9 mouse cellular contexts compared by ENCODE assay signal in the genomic region with DNA sequence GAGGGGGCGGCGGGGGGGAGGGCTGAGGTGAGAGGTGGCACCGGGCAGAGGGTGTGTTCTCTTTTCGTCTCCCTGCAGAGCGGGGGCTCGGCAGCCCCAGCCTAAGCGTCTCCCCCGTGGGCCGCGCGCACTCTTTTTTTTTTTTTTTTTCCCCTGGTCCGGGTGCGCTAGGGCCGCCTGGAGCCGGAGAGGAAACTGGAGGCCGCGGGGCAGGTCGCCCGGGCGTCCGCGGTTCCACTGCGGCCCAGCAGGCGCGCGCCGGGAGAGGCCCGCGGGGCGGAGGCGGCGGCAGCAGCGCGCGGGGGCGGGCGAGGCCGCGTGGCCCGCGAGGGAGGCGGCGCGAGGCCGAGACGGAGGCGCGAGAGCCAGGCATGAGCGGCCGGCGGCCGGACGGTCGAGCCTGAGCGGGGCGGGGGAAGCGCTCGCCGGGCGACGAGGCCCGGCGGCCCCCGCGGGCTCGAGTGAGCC. TPM values are rescaled to one million over a fixed set of nuclear protein-coding genes. Genes with fewer than 3 reads are reported as not detected.
DNase-seq lines count a peak whose midpoint lies in the region; ATAC-seq and TF ChIP-seq lines count a peak whose summit lies in the region.
"Had no signal": no experiment of that assay in that cellular context is flagged by ENCODE, and none has a peak within 500 bp of the region (broad histone marks: within the 10 kb centered on the region; RNA-seq: fewer than 3 reads in every experiment).

No protein-coding gene starts in this region.

- TF ChIP-seq POLR2A in lung, adult 2 months (IDR thresholded peaks at IDR 0.05; ENCODE audit: borderline replicate concordance, extremely low read depth, low read depth, low read length): no peak

- H3K27ac ChIP-seq in lung, embryonic 14.5 days (ENCODE audit: low read depth): no peak overlapping the region
- no peak overlapping the region; the same call in 1 of the 2 replicates for H3K27ac ChIP-seq in embryonic facial prominence, embryonic 13.5 days
- peak overlapping the region; percentile 79 for H3K27ac ChIP-seq in intestine, embryonic 16.5 days (ENCODE audit: low read length)
- H3K27ac ChIP-seq in midbrain, embryonic 15.5 days: no peak overlapping the region
- H3K27ac ChIP-seq: macrophage had no signal

- H3K4me3 ChIP-seq in lung, embryonic 14.5 days (ENCODE audit: low read depth, low read length): peak overlapping the region; percentile 42
- H3K4me3 ChIP-seq in embryonic facial prominence, embryonic 13.5 days: peak overlapping the region; percentile 48
- peak overlapping the region; percentile 60 for H3K4me3 ChIP-seq in intestine, embryonic 16.5 days (ENCODE audit: low read length)
- H3K4me3 ChIP-seq in midbrain, embryonic 15.5 days: peak overlapping the region; percentile 28
- H3K4me3 ChIP-seq in lung, adult 2 months (replicated peaks; ENCODE audit: extremely low read depth, low read depth, low read length): no peak overlapping the region

- under 1% methylated on average over 55 of the region's 66 CpGs for WGBS in lung, embryonic 14.5 days
- under 1% methylated on average over 53 of the region's 66 CpGs for whole genome bisulfite sequencing in embryonic facial prominence, embryonic 13.5 days
- WGBS in intestine, embryonic 16.5 days: 1% methylated on average over 57 of the region's 66 CpGs
- 0% methylated on average over 28 of the region's 66 CpGs for WGBS in midbrain, embryonic 15.5 days
- whole genome bisulfite sequencing in lung, adult 2 months: under 1% methylated on average over 64 of the region's 66 CpGs

- H3K27me3 ChIP-seq in lung, embryonic 14.5 days (ENCODE audit: insufficient read depth, low read length): peaks cover 96% of the 10 kb centered on the region
- peaks cover 99% of the 10 kb centered on the region for H3K27me3 ChIP-seq in embryonic facial prominence, embryonic 13.5 days
- H3K27me3 ChIP-seq in intestine, embryonic 16.5 days (replicated peaks; ENCODE audit: control insufficient read depth, insufficient read depth, low read length): peaks cover 78% of the 10 kb centered on the region
- H3K27me3 ChIP-seq in midbrain, embryonic 15.5 days (replicated peaks): peaks cover 88% of the 10 kb centered on the region

- H3K4me2 ChIP-seq in lung, embryonic 14.5 days: peak overlapping the region; percentile 75
- peak overlapping the region; percentile 75 for H3K4me2 ChIP-seq in embryonic facial prominence, embryonic 13.5 days
- peak overlapping the region; percentile 75 for H3K4me2 ChIP-seq in intestine, embryonic 16.5 days (ENCODE audit: low read depth, low read length)
- peak overlapping the region; percentile 46 for H3K4me2 ChIP-seq in midbrain, embryonic 15.5 days

- no peaks in the 10 kb centered on the region for H3K36me3 ChIP-seq in lung, embryonic 14.5 days (ENCODE audit: insufficient read depth)
- no peaks in the 10 kb centered on the region for H3K36me3 ChIP-seq in embryonic facial prominence, embryonic 13.5 days
- no peaks in the 10 kb centered on the region for H3K36me3 ChIP-seq in intestine, embryonic 16.5 days (ENCODE audit: control insufficient read depth, insufficient read depth, low read length)
- H3K36me3 ChIP-seq in midbrain, embryonic 15.5 days (replicated peaks): no peaks in the 10 kb centered on the region

- no peaks in the 10 kb centered on the region for H3K9me3 ChIP-seq in lung, embryonic 14.5 days (ENCODE audit: low read depth, low read length)
- no peaks in the 10 kb centered on the region for H3K9me3 ChIP-seq in embryonic facial prominence, embryonic 13.5 days
- no peaks in the 10 kb centered on the region for H3K9me3 ChIP-seq in intestine, embryonic 16.5 days (ENCODE audit: control insufficient read depth, low read length)
- no peaks in the 10 kb centered on the region for H3K9me3 ChIP-seq in midbrain, embryonic 15.5 days

- peak overlapping the region; percentile 36; the same call in 1 of the 2 replicates for H3K9ac ChIP-seq in lung, embryonic 14.5 days
- H3K9ac ChIP-seq in embryonic facial prominence, embryonic 13.5 days: peak overlapping the region; percentile 60
- H3K9ac ChIP-seq in intestine, embryonic 16.5 days (ENCODE audit: low read depth, low read length): peak overlapping the region; percentile 73
- H3K9ac ChIP-seq in midbrain, embryonic 15.5 days: no peak overlapping the region

- ATAC-seq in lung, embryonic 14.5 days (ENCODE audit: insufficient read depth): 0 out of 2 replicates have a peak, but pooled peaks have one; percentile 22
- ATAC-seq in embryonic facial prominence, embryonic 13.5 days (ENCODE audit: insufficient number of reproducible peaks, insufficient read depth, low FRiP score, low TSS enrichment, low read depth): no peak
- peak; percentile 58 for ATAC-seq in intestine, embryonic 16.5 days
- ATAC-seq in midbrain, embryonic 15.5 days (replicated peaks): no peak
- no peak for ATAC-seq in megakaryocyte-erythroid progenitor cell, adult 5-6 weeks (replicated peaks; ENCODE audit: low FRiP score, low TSS enrichment, poor library complexity, severe bottlenecking)

- peak; percentile 49 for DNase-seq in lung, embryonic 14.5 days
- DNase-seq in lung, postnatal 36 days: no peak
- DNase-seq in layer of hippocampus, adult 9-11 months: no peak
- DNase-seq in lung, adult 2 months: no peak

- TF ChIP-seq CTCF in lung, embryonic 14.5 days (IDR thresholded peaks at IDR 0.05; ENCODE audit: low read depth): no peak
- no peak for TF ChIP-seq CTCF in lung, adult 2 months (IDR thresholded peaks at IDR 0.05; ENCODE audit: insufficient read depth, low read length)

- no peaks in the 10 kb centered on the region for H3K4me1 ChIP-seq in lung, embryonic 14.5 days (ENCODE audit: insufficient read depth)
- peaks cover 10% of the 10 kb centered on the region for H3K4me1 ChIP-seq in embryonic facial prominence, embryonic 13.5 days
- peaks cover 8% of the 10 kb centered on the region for H3K4me1 ChIP-seq in intestine, embryonic 16.5 days (ENCODE audit: control insufficient read depth, insufficient read depth, low read length)
- H3K4me1 ChIP-seq in midbrain, embryonic 15.5 days: peaks cover 11% of the 10 kb centered on the region
- H3K4me1 ChIP-seq in lung, adult 2 months (ENCODE audit: control insufficient read depth, insufficient read depth, low read length): no peaks in the 10 kb centered on the region

RNA-seq across cellular contexts. Expression of gene Hoxd8, which starts 0.6 kb away (rescaled TPM):
- 0.27 and 0.29 TPM in 2 replicates for polyA plus RNA-seq in lung, embryonic 14.5 days (2014; fragmentation: Nextera tagmentation; extraction: Ambion mirVana)
- 2.5 and 3.7 TPM in 2 replicates for polyA plus RNA-seq in embryonic facial prominence, embryonic 13.5 days (2015; fragmentation: Nextera tagmentation; extraction: Ambion mirVana)
- polyA plus RNA-seq in intestine, embryonic 16.5 days (2015; fragmentation: Nextera tagmentation; extraction: Ambion mirVana): 3.1 TPM in 2 replicates
- 0.08 and 0.10 TPM in 2 replicates for polyA plus RNA-seq in midbrain, embryonic 15.5 days (2015; fragmentation: Nextera tagmentation; extraction: Ambion mirVana)
- total RNA-seq in megakaryocyte-erythroid progenitor cell, adult 5-6 weeks (2014; fragmentation: Nextera tagmentation): not detected in 2 replicates
- total RNA-seq in megakaryocyte-erythroid progenitor cell, adult 5-6 weeks (2017): not detected in 2 replicates
- polyA plus RNA-seq in lung, adult 2 months (2012; rRNA removed): 0.49 and 0.67 TPM in 2 replicates
- polyA plus RNA-seq: macrophage had no signal

RNA-seq across cellular contexts. Expression of gene Hoxd3, which starts 6.7 kb away (rescaled TPM):
- polyA plus RNA-seq in lung, embryonic 14.5 days (2014; fragmentation: Nextera tagmentation; extraction: Ambion mirVana): not detected in 2 replicates
- 1.5 and 3.3 TPM in 2 replicates for polyA plus RNA-seq in embryonic facial prominence, embryonic 13.5 days (2015; fragmentation: Nextera tagmentation; extraction: Ambion mirVana)
- polyA plus RNA-seq in intestine, embryonic 16.5 days (2015; fragmentation: Nextera tagmentation; extraction: Ambion mirVana): 13.4 and 15.1 TPM in 2 replicates
- polyA plus RNA-seq in midbrain, embryonic 15.5 days (2015; fragmentation: Nextera tagmentation; extraction: Ambion mirVana): 0.09 and 0.21 TPM in 2 replicates
- total RNA-seq in megakaryocyte-erythroid progenitor cell, adult 5-6 weeks (2014; fragmentation: Nextera tagmentation): not detected in 2 replicates
- total RNA-seq in megakaryocyte-erythroid progenitor cell, adult 5-6 weeks (2017): not detected in 2 replicates
- polyA plus RNA-seq in lung, adult 2 months (2012; rRNA removed): 0.09 TPM in 2 replicates
- polyA plus RNA-seq: macrophage had no signal

RNA-seq across cellular contexts. Expression of gene Hoxd4, which starts 6.7 kb away (rescaled TPM):
- not detected in 2 replicates for polyA plus RNA-seq in lung, embryonic 14.5 days (2014; fragmentation: Nextera tagmentation; extraction: Ambion mirVana)
- polyA plus RNA-seq in embryonic facial prominence, embryonic 13.5 days (2015; fragmentation: Nextera tagmentation; extraction: Ambion mirVana): 0.50 TPM in 1 of 2 replicates, not detected in the other
- 0.91 and 0.95 TPM in 2 replicates for polyA plus RNA-seq in intestine, embryonic 16.5 days (2015; fragmentation: Nextera tagmentation; extraction: Ambion mirVana)
- not detected in 2 replicates for polyA plus RNA-seq in midbrain, embryonic 15.5 days (2015; fragmentation: Nextera tagmentation; extraction: Ambion mirVana)
- total RNA-seq in megakaryocyte-erythroid progenitor cell, adult 5-6 weeks (2014; fragmentation: Nextera tagmentation): not detected in 2 replicates
- not detected in 2 replicates for total RNA-seq in megakaryocyte-erythroid progenitor cell, adult 5-6 weeks (2017)
- 0.63 and 1.4 TPM in 2 replicates for polyA plus RNA-seq in lung, adult 2 months (2012; rRNA removed)
- polyA plus RNA-seq: macrophage had no signal

RNA-seq across cellular contexts. Expression of gene Hoxd9, which starts 7.5 kb away (rescaled TPM):
- polyA plus RNA-seq in lung, embryonic 14.5 days (2014; fragmentation: Nextera tagmentation; extraction: Ambion mirVana): 0.13 TPM in 1 of 2 replicates, not detected in the other
- polyA plus RNA-seq in embryonic facial prominence, embryonic 13.5 days (2015; fragmentation: Nextera tagmentation; extraction: Ambion mirVana): 0.80 and 1.4 TPM in 2 replicates
- 1.8 and 2.5 TPM in 2 replicates for polyA plus RNA-seq in intestine, embryonic 16.5 days (2015; fragmentation: Nextera tagmentation; extraction: Ambion mirVana)
- polyA plus RNA-seq in midbrain, embryonic 15.5 days (2015; fragmentation: Nextera tagmentation; extraction: Ambion mirVana): not detected in 2 replicates
- total RNA-seq in megakaryocyte-erythroid progenitor cell, adult 5-6 weeks (2014; fragmentation: Nextera tagmentation): not detected in 2 replicates
- not detected in 2 replicates for total RNA-seq in megakaryocyte-erythroid progenitor cell, adult 5-6 weeks (2017)
- 0.43 and 0.75 TPM in 2 replicates for polyA plus RNA-seq in lung, adult 2 months (2012; rRNA removed)
- polyA plus RNA-seq: macrophage had no signal

RNA-seq across cellular contexts. Expression of gene Hoxd10, which starts 13.3 kb away (rescaled TPM):
- polyA plus RNA-seq in lung, embryonic 14.5 days (2014; fragmentation: Nextera tagmentation; extraction: Ambion mirVana): 0.14 TPM in 1 of 2 replicates, not detected in the other
- 0.14 TPM in 1 of 2 replicates, not detected in the other for polyA plus RNA-seq in embryonic facial prominence, embryonic 13.5 days (2015; fragmentation: Nextera tagmentation; extraction: Ambion mirVana)
- polyA plus RNA-seq in intestine, embryonic 16.5 days (2015; fragmentation: Nextera tagmentation; extraction: Ambion mirVana): 3.7 and 4.4 TPM in 2 replicates
- not detected in 2 replicates for polyA plus RNA-seq in midbrain, embryonic 15.5 days (2015; fragmentation: Nextera tagmentation; extraction: Ambion mirVana)
- total RNA-seq in megakaryocyte-erythroid progenitor cell, adult 5-6 weeks (2014; fragmentation: Nextera tagmentation): not detected in 2 replicates
- total RNA-seq in megakaryocyte-erythroid progenitor cell, adult 5-6 weeks (2017): 0.65 TPM in 1 of 2 replicates, not detected in the other
- not detected in 2 replicates for polyA plus RNA-seq in lung, adult 2 months (2012; rRNA removed)
- polyA plus RNA-seq: macrophage had no signal

Comparison
In these comparisons a context has a peak if more than half of its experiments do, and no peak if none do; other contexts are left out.
1. ATAC-seq: peak in lung, embryonic 14.5 days (single experiment) and intestine, embryonic 16.5 days (single experiment); none in embryonic facial prominence, embryonic 13.5 days (single experiment), midbrain, embryonic 15.5 days (single experiment) and megakaryocyte-erythroid progenitor cell, adult 5-6 weeks (single experiment).
2. Peak in every context shown above with its lines, with median percentiles within 50 percentile points of each other: H3K4me2 ChIP-seq.